Mouse (Mus musculus) hindbrain, embryonic 16.5 days (tissue): ENCODE measurements around the gene Cwh43. TPM values are rescaled to one million over a fixed set of nuclear protein-coding genes. Genes with fewer than 3 reads are reported as not detected.
"Not testable (repeated sequence)": the region's sequence is repeated elsewhere in the genome, so short reads cannot be mapped to it uniquely, and the experiment has no call there.

ENCODE experiments used
- ATAC-seq: fragments of 200-750 bp; cut with Nextera tagmentation; 2 replicates; pipeline ENCODE4 v1.8.0; 2017; ENCODE audit warnings: moderate TSS enrichment, moderate library complexity
- H3K27ac ChIP-seq: fragments of 300-500 bp; sonication (generic); 2 replicates; pipeline ENCODE4 v1.5.1; 2014; ENCODE audit warnings: low read depth, mild to moderate bottlenecking, control low read depth, low read length, moderate library complexity
- H3K27me3 ChIP-seq: fragments of 300-500 bp; sonication (generic); replicated peaks from 2 replicates; pipeline ENCODE4 v1.6.1; 2014; ENCODE audit warnings: low read length; ENCODE audit not compliant: control insufficient read depth, insufficient read depth
- H3K36me3 ChIP-seq: fragments of 300-500 bp; sonication (generic); 2 replicates; pipeline ENCODE4 v1.6.1; 2014; ENCODE audit warnings: mild to moderate bottlenecking, low read length, moderate library complexity, mixed read lengths; ENCODE audit not compliant: control insufficient read depth, insufficient read depth
- H3K4me1 ChIP-seq: fragments of 300-500 bp; sonication (generic); 2 replicates; pipeline ENCODE4 v1.6.1; 2014; ENCODE audit warnings: low read depth, low read length; ENCODE audit not compliant: control insufficient read depth, insufficient read depth
- H3K4me2 ChIP-seq: fragments of 300-500 bp; sonication (generic); 2 replicates; pipeline ENCODE4 v1.6.1; 2014; ENCODE audit warnings: mild to moderate bottlenecking, low read length, control low read depth, moderate library complexity
- H3K4me3 ChIP-seq: fragments of 300-500 bp; sonication (generic); 2 replicates; pipeline ENCODE4 v1.5.1; 2014; ENCODE audit warnings: mild to moderate bottlenecking, low read length, control low read depth, moderate library complexity
- H3K9ac ChIP-seq: fragments of 300-500 bp; sonication (generic); 2 replicates; pipeline ENCODE4 v1.6.1; 2014; ENCODE audit warnings: low read depth, mild to moderate bottlenecking, control low read depth, low read length, moderate library complexity
- H3K9me3 ChIP-seq: fragments of 300-500 bp; sonication (generic); 2 replicates; pipeline ENCODE4 v1.6.1; 2014; ENCODE audit warnings: mild to moderate bottlenecking, low read length, moderate library complexity; ENCODE audit not compliant: control insufficient read depth
- WGBS: fragments of 180-500 bp; shearing (Covaris S2); extraction: QIAGEN DNeasy Blood & Tissue Kit; methylation state at CpG from one replicate; pipeline ENCODE4 v1.1.7; 2014; 5-methylcytosine and 5-hydroxymethylcytosine counted together
- polyA plus RNA-seq: library from polyadenylated mRNA; unstranded; fragments of >200 nt; fragmentation: Nextera tagmentation; extraction: Ambion mirVana; gene quantifications from 2 replicates; pipeline ENCODE4 v1.2.1, GENCODE M21; 2015

Gene Cwh43
- polyA plus RNA-seq, 1 experiment from 2014 or later, result 0.46 TPM

GRCm38 (mm10) chr5:73482381-73482780 lies 76.5 kb downstream of the Cwh43 start:
- H3K9ac ChIP-seq, H3K4me2 ChIP-seq, H3K27ac ChIP-seq, H3K4me3 ChIP-seq, H3K4me1 ChIP-seq, H3K36me3 ChIP-seq, H3K9me3 ChIP-seq, H3K27me3 ChIP-seq, ATAC-seq: not testable (repeated sequence)
- WGBS, result 89% methylated on average over 1 of the region's 1 CpGs

GRCm38 (mm10) chr5:73484016-73484615 lies 78.2 kb downstream of the Cwh43 start:
- Histone ChIP-seq H3K4me3 (peak overlapping the region; percentile 26), H3K4me1 (peaks cover 3% of the 10 kb centered on the region), H3K9me3 (no peaks in the 10 kb centered on the region), H3K4me2 (peak overlapping the region; percentile 47), H3K27ac (peak overlapping the region; percentile 63; the same call in 1 of the 2 replicates), H3K27me3 (no peaks in the 10 kb centered on the region), H3K9ac (peak overlapping the region; percentile 43), H3K36me3 (no peaks in the 10 kb centered on the region)
- 24% methylated on average over 5 of the region's 5 CpGs for WGBS
- ATAC-seq, result peak; percentile 85

DNA sequence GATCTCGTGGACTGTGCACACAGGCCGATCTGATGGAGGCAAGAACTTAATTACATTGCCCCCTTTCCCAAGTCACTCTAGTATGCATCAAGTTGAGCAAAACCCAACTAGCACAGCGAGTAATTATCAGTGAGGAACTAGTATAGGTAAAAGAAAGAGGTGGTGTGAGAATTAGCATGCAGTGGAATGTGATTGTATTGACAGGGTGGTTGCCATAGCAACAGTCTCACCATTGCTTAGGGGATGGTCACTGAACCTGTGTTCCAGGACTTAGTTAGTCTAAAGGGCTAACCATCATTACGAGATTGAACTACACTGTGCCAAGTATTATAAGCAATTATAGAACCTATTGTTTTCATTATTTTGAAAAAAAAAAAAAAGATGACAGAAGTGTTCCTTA lies 80.6 kb downstream of the Cwh43 start:
- no peak overlapping the region for H3K9ac ChIP-seq
- no peaks in the 10 kb centered on the region for H3K36me3 ChIP-seq
- peaks cover 7% of the 10 kb centered on the region for H3K4me1 ChIP-seq
- no peak overlapping the region for H3K4me3 ChIP-seq
- 40% methylated on average over 4 of the region's 4 CpGs for WGBS
- no peaks in the 10 kb centered on the region for H3K27me3 ChIP-seq
- no peak overlapping the region for H3K4me2 ChIP-seq
- H3K27ac ChIP-seq, result no peak overlapping the region
- no peaks in the 10 kb centered on the region for H3K9me3 ChIP-seq
- ATAC-seq, result no peak

GRCm38 (mm10) chr5:73489915-73490314 lies 84.0 kb downstream of the Cwh43 start:
- Histone ChIP-seq H3K27me3 (no peaks in the 10 kb centered on the region), H3K4me1 (peaks cover 11% of the 10 kb centered on the region), H3K4me2 (peak overlapping the region; percentile 92), H3K27ac (peak overlapping the region; percentile 82), H3K36me3 (no peaks in the 10 kb centered on the region), H3K9me3 (no peaks in the 10 kb centered on the region), H3K4me3 (peak overlapping the region; percentile 89), H3K9ac (peak overlapping the region; percentile 73)
- 5% methylated on average over 14 of the region's 14 CpGs for WGBS
- no peak for ATAC-seq

- Histone ChIP-seq H3K4me2 (peak overlapping the region; percentile 92), H3K27me3 (no peaks in the 10 kb centered on the region), H3K4me3 (peak overlapping the region; percentile 89), H3K36me3 (no peaks in the 10 kb centered on the region), H3K4me1 (peaks cover 11% of the 10 kb centered on the region), H3K9ac (peak overlapping the region; percentile 80), H3K27ac (peak overlapping the region; percentile 94), H3K9me3 (no peaks in the 10 kb centered on the region)
- WGBS, result 0% methylated on average over 34 of the region's 37 CpGs
- peak; percentile 96 for ATAC-seq
Measured at GRCm38 (mm10) chr5:73490596-73491073, 84.8 kb downstream of the Cwh43 start.

DNA sequence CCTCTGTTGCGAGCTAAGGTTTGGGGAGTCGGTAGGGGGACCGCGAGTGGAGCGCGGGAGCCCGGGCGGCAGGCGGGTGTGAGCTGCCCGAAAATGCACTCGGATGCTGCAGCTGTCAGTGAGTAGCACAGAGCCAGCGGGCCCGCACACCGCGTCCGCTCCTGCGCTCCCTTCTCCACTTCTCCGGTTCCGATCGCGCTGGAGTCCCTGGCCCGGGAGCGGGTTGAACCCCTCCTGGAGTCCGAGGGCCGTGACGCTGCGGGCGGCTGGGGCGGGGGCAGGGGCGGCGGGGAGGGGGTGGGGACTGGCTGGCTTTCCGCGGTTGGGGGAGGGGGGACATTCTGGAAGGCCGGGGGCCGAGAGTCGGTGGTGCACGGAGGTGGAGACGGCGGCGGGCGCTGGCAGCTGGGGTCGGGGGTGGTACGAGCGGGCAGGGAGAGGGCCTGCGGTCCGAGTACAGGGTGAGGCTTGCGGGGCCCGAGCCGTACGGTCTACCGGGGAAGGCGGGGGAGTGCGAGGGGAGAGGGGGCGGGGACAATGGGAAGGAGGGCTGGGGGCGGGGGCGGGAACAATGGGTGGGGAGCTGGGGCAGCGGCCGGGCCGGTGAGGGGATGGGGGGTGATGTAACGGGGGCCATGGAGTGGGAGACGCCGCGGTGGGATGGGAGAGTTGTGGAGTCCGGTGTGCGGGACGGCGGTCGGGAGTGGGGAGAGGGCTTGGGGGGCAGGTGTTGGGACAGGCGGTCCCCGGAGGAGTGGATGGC lies 85.4 kb downstream of the Cwh43 start:
- peak; percentile 28 for ATAC-seq
- under 1% methylated on average over 48 of the region's 70 CpGs for WGBS
- Histone ChIP-seq H3K4me3 (peak overlapping the region; percentile 89), H3K9ac (peak overlapping the region; percentile 80), H3K9me3 (no peaks in the 10 kb centered on the region), H3K4me2 (peak overlapping the region; percentile 84), H3K36me3 (no peaks in the 10 kb centered on the region), H3K27ac (peak overlapping the region; percentile 94), H3K27me3 (no peaks in the 10 kb centered on the region), H3K4me1 (peaks cover 11% of the 10 kb centered on the region)

DNA sequence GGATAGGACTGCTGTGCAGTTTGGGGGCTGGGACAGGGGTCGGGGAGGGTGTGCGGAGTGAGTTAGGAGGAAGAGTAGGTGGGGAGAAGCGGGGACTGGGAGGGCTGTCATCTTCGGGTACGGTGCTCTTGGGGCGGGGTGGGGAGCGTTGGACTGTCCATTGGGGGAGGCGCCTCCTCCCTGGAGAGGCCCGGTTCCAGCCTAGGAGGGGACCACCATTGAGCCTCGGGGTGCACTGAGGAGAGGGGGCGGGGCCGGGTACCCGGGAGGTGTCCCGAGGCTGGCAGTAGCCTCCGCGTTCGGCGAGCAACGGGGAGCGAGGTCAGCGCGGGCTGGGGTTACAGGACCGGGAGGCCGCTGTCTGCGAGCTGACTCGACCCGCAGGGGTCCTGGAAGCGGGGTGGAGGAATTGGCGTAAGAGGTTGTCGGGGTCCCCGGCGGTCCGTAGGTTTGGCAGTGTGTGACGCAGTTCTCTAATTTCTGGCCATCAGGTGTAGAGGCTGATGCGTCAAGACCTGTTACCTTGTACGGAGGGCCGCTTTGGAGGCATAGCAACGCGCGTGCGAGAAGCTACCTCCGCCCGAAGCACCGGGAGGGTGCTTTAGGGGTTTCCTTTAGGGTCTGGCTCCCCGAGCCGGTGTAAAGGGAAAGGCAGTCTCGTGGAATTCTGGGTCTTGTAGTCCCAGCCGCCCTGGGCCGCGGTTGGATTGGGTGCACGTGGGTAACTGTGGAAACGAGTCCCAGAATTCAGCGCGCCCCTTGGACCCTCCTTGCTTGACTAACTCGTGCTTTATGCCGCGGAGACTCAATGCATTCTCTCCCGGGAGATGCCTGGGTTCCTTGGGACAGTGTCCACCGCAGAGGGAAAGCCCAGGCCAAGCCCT lies 86.2 kb downstream of the Cwh43 start:
- ATAC-seq, result peak; percentile 77
- H3K9me3 ChIP-seq, result no peaks in the 10 kb centered on the region
- H3K4me1 ChIP-seq, result peaks cover 11% of the 10 kb centered on the region
- peak overlapping the region; percentile 94 for H3K27ac ChIP-seq
- peak overlapping the region; percentile 80 for H3K9ac ChIP-seq
- peak overlapping the region; percentile 89 for H3K4me3 ChIP-seq
- H3K36me3 ChIP-seq, result no peaks in the 10 kb centered on the region
- no peaks in the 10 kb centered on the region for H3K27me3 ChIP-seq
- WGBS, result 0% methylated on average over 49 of the region's 59 CpGs
- peak overlapping the region; percentile 84 for H3K4me2 ChIP-seq

GRCm38 (mm10) chr5:73497401-73497800 lies 91.5 kb downstream of the Cwh43 start:
- Histone ChIP-seq H3K4me3 (no peak overlapping the region), H3K4me2 (no peak overlapping the region), H3K27ac (no peak overlapping the region), H3K9ac (no peak overlapping the region), H3K4me1 (peaks cover 6% of the 10 kb centered on the region), H3K9me3 (no peaks in the 10 kb centered on the region), H3K27me3 (no peaks in the 10 kb centered on the region), H3K36me3 (no peaks in the 10 kb centered on the region)
- no peak for ATAC-seq
- 73% methylated on average over 3 of the region's 3 CpGs for WGBS
